Mouse (Mus musculus): ENCODE data around the gene Gm2431.
A peak's percentile ranks its signal among the peaks of the same experiment; 100 is the strongest.
"Not testable (repeated sequence)": the region's sequence is repeated elsewhere in the genome, so short reads cannot be mapped to it uniquely, and the experiment has no call there.

Gene Gm2431

GRCm38 (mm10) chr7:142258254-142258653 is at the start of gene Gm2431:
Gene Gm2431 (minus strand): TSS chr7:142258354.
- DNase-seq (ENCODE audit: extremely low read depth, insufficient read length, low spot score), result not testable (repeated sequence)

- not testable (repeated sequence) for DNase-seq (ENCODE audit: extremely low read depth, insufficient read length, low spot score)
Observed at GRCm38 (mm10) chr7:142303929-142304328, 45.8 kb upstream of the Gm2431 start.

GRCm38 (mm10) chr7:142303249-142303648 is 45.1 kb upstream of the Gm2431 start, which contains the start of gene Krtap5-4:
Gene Krtap5-4 (plus strand): TSS chr7:142303549.
- no peak for DNase-seq (ENCODE audit: extremely low read depth, insufficient read length, low spot score)

- DNase-seq (ENCODE audit: extremely low read depth, insufficient read length, low spot score), result not testable (repeated sequence)
Observed at GRCm38 (mm10) chr7:142297018-142297417, 38.9 kb upstream of the Gm2431 start, which contains the start of gene Krtap5-1. Gene Krtap5-1 (minus strand): TSS chr7:142297118.

- not testable (repeated sequence) for DNase-seq (ENCODE audit: extremely low read depth, insufficient read length, low spot score)
Observed at GRCm38 (mm10) chr7:142296108-142296507, 38.0 kb upstream of the Gm2431 start.

GRCm38 (mm10) chr7:142295418-142295817 is 37.3 kb upstream of the Gm2431 start:
- DNase-seq (ENCODE audit: extremely low read depth, insufficient read length, low spot score), result no peak

- DNase-seq (ENCODE audit: extremely low read depth, insufficient read length, low spot score), result not testable (repeated sequence)
Observed at GRCm38 (mm10) chr7:142293851-142294250, 35.7 kb upstream of the Gm2431 start.

- not testable (repeated sequence) for DNase-seq (ENCODE audit: extremely low read depth, insufficient read length, low spot score)
Observed at GRCm38 (mm10) chr7:142285910-142286612, 27.9 kb upstream of the Gm2431 start.

- no peak for DNase-seq (ENCODE audit: extremely low read depth, insufficient read length, low spot score)
Observed at GRCm38 (mm10) chr7:142285130-142285835, 27.1 kb upstream of the Gm2431 start.

GRCm38 (mm10) chr7:142284615-142285080 is 26.5 kb upstream of the Gm2431 start:
- DNase-seq (ENCODE audit: extremely low read depth, insufficient read length, low spot score), result peak; percentile 41

GRCm38 (mm10) chr7:142284023-142284591 is 26.0 kb upstream of the Gm2431 start:
- peak; percentile 41 for DNase-seq (ENCODE audit: extremely low read depth, insufficient read length, low spot score)

- DNase-seq (ENCODE audit: extremely low read depth, insufficient read length, low spot score), result not testable (repeated sequence)
Observed at GRCm38 (mm10) chr7:142282847-142283246, 24.7 kb upstream of the Gm2431 start.

GRCm38 (mm10) chr7:142279291-142279690 is 21.1 kb upstream of the Gm2431 start:
- DNase-seq (ENCODE audit: extremely low read depth, insufficient read length, low spot score), result not testable (repeated sequence)

GRCm38 (mm10) chr7:142278183-142278582 is 20.0 kb upstream of the Gm2431 start:
- DNase-seq (ENCODE audit: extremely low read depth, insufficient read length, low spot score), result not testable (repeated sequence)

- DNase-seq (ENCODE audit: extremely low read depth, insufficient read length, low spot score), result not testable (repeated sequence)
Observed at GRCm38 (mm10) chr7:142274263-142274662, 16.1 kb upstream of the Gm2431 start, which contains the start of gene Gm4559. Gene Gm4559 (minus strand): TSS chr7:142274363.

- no peak for DNase-seq (ENCODE audit: extremely low read depth, insufficient read length, low spot score)
Observed at GRCm38 (mm10) chr7:142255517-142255916, 2.6 kb downstream of the Gm2431 start.

GRCm38 (mm10) chr7:142249824-142250223 is 8.3 kb downstream of the Gm2431 start:
- DNase-seq (ENCODE audit: extremely low read depth, insufficient read length, low spot score), result no peak

GRCm38 (mm10) chr7:142240978-142241377 is 17.2 kb downstream of the Gm2431 start, which contains the start of gene Gm40460:
Gene Gm40460 (minus strand): TSS chr7:142241078.
- no peak for DNase-seq (ENCODE audit: extremely low read depth, insufficient read length, low spot score)

GRCm38 (mm10) chr7:142231540-142231939 is 26.6 kb downstream of the Gm2431 start:
- no peak for DNase-seq (ENCODE audit: extremely low read depth, insufficient read length, low spot score)

- not testable (repeated sequence) for DNase-seq (ENCODE audit: extremely low read depth, insufficient read length, low spot score)
Observed at GRCm38 (mm10) chr7:142229871-142230270, 28.3 kb downstream of the Gm2431 start, which contains the start of gene Krtap5-5. Gene Krtap5-5 (minus strand): TSS chr7:142229971.

GRCm38 (mm10) chr7:142224518-142224917 is 33.6 kb downstream of the Gm2431 start:
- DNase-seq (ENCODE audit: extremely low read depth, insufficient read length, low spot score), result no peak

Measured in 3134 (cell line).